Mouse (Mus musculus): ENCODE results near the gene Elf2. TPM values are rescaled to one million over a fixed set of nuclear protein-coding genes. Genes with fewer than 3 reads are reported as not detected.

The Elf2 gene
- polyA plus RNA-seq, 1 experiment from 2014 or later = 50.3 TPM

- WGBS = 62% methylated on average over 2 of the region's 2 CpGs
- no peak overlapping the region for H3K27ac ChIP-seq
- H3K4me2 ChIP-seq (replicated peaks) = no peak overlapping the region
- H3K36me3 ChIP-seq = peaks cover 11% of the 10 kb centered on the region
- no peak for ATAC-seq
- H3K4me3 ChIP-seq (replicated peaks) = no peak overlapping the region
- no peaks in the 10 kb centered on the region for H3K27me3 ChIP-seq
- H3K4me1 ChIP-seq (replicated peaks) = peaks cover 4% of the 10 kb centered on the region; the same call in 1 of the 2 replicates
- H3K9ac ChIP-seq (replicated peaks) = no peak overlapping the region
- H3K9me3 ChIP-seq = no peaks in the 10 kb centered on the region
Observed at GRCm38 (mm10) chr3:51295225-51295624, 45.2 kb downstream of the Elf2 start.

DNA sequence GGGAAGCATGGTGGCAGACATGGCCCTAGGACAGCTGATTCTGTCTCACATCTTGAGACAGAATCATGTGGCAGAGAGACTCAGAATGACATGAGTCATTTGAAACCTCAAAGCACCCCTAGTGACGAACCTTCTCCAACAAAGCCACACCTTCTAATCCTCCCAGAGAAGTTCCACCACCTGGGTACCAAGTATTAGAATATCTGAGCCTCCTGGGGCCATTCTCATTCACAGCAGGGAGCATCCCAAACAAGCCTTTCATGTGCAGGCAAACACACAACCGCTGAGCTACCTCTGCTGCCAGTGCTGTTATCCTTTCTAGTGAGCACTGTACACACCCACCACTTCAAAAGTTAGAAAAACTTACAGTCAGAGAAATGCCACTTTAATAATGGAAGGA is 46.2 kb downstream of the Elf2 start:
- WGBS = 39% methylated on average over 2 of the region's 2 CpGs
- Histone ChIP-seq H3K4me3 (replicated peaks) (no peak overlapping the region), H3K4me1 (replicated peaks) (peaks cover 4% of the 10 kb centered on the region; the same call in 1 of the 2 replicates), H3K36me3 (peaks cover 11% of the 10 kb centered on the region), H3K9ac (replicated peaks) (no peak overlapping the region), H3K27ac (no peak overlapping the region), H3K9me3 (no peaks in the 10 kb centered on the region), H3K27me3 (no peaks in the 10 kb centered on the region), H3K4me2 (replicated peaks) (no peak overlapping the region)
- ATAC-seq = no peak

DNA sequence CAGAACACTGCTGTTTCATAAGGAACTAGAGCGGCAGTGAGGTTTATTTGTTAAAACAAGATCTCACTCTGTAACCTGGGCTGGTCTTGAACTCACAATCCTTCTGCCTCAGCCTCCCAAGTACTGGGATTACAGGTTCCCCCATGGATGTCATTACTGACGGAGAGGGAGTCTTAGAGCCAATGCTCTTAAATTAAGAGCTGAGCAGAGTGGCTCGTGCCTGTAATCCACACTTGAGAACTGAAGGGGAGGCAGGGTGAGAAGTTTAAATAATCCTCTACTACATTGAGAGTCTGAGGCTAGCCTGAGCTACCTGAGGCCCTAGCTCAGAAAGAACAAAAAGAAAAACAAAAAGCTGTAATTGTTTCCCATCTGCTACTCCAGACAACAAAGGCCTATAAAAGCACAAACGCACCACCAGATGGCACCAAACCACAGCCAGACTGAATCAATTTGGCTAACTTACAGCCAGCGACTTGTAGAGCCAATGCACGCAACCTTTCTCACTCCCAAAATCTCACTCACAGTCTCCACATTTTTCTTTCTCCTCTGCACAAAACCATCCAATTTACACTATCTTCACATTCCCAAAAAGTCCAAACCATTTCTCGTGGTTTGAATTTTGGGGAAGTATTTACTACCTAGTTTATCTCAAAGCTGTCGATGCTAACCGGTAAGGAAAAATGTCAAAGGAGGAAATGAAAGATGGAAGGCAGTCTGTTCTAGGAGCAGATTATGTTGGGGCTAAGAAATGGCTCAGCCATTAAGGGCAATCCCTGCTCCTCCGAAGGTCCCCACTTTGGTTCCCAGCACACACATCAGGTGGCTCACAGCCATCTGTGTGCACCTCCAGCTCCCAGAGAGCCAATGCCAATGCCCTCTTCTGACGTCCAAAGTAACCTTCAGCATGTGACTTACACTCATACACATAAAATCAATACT is 51.3 kb downstream of the Elf2 start:
- peaks cover 16% of the 10 kb centered on the region; the same call in 1 of the 2 replicates for H3K36me3 ChIP-seq
- no peaks in the 10 kb centered on the region for H3K4me1 ChIP-seq (replicated peaks)
- WGBS = 54% methylated on average over 11 of the region's 11 CpGs
- peak; percentile 72; the same call in 1 of the 2 replicates for ATAC-seq
- no peak overlapping the region for H3K4me3 ChIP-seq (replicated peaks)
- no peaks in the 10 kb centered on the region for H3K27me3 ChIP-seq
- no peaks in the 10 kb centered on the region for H3K9me3 ChIP-seq
- no peak overlapping the region for H3K4me2 ChIP-seq (replicated peaks)
- no peak overlapping the region for H3K9ac ChIP-seq (replicated peaks)
- peak overlapping the region; percentile 7; the same call in 1 of the 2 replicates for H3K27ac ChIP-seq

DNA sequence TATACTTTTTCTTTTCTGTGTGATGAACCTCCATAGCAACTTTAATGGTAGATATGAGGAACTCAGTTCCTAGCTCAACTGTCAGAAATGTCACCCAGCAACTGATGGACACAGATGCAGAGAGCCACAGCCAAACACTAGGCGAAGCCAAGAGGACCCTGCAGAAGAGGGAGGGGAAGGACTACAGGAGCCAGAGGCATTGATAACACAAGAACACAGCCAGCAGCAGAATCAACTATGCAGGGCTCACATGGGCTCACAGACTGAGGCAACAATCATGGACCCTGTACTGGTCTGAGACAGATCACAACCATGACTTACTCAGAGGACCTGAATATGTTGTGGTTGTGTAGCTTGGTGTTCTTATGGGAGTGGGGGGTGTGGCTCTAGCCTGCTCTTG is 56.1 kb downstream of the Elf2 start:
- H3K4me3 ChIP-seq (replicated peaks) = no peak overlapping the region
- H3K4me1 ChIP-seq (replicated peaks) = no peaks in the 10 kb centered on the region
- H3K9me3 ChIP-seq = no peaks in the 10 kb centered on the region
- H3K27ac ChIP-seq = no peak overlapping the region
- H3K36me3 ChIP-seq = 0 out of 2 replicates have a peak, but pooled peaks cover 10% of the 10 kb centered on the region
- H3K9ac ChIP-seq (replicated peaks) = no peak overlapping the region
- 93% methylated on average over 1 of the region's 1 CpGs for WGBS
- no peak for ATAC-seq
- no peaks in the 10 kb centered on the region for H3K27me3 ChIP-seq
- H3K4me2 ChIP-seq (replicated peaks) = no peak overlapping the region

DNA sequence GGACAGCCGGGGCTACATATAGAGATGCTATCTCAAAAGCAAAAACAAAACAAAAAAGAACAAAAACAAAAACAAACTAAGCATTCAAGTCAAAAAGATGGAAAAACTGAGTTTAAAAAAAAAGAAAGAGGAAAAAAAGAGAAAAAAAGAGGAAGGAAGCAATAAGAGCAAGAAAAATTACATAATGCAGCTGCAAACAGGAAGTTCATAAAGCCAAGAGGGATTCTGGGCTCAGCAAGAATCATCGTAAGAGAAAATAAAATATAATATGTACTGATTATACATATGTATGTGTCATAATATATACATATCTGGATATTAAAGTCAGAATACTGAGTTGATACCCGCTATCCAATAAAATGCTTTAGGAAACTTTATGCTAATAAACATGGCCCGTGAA is 58.7 kb downstream of the Elf2 start:
- 95% methylated on average over 4 of the region's 4 CpGs for WGBS
- Histone ChIP-seq H3K4me2 (replicated peaks) (no peak overlapping the region), H3K36me3 (0 out of 2 replicates have a peak, but pooled peaks cover 10% of the 10 kb centered on the region), H3K9ac (replicated peaks) (no peak overlapping the region), H3K27me3 (no peaks in the 10 kb centered on the region), H3K4me1 (replicated peaks) (peaks cover 11% of the 10 kb centered on the region), H3K4me3 (replicated peaks) (no peak overlapping the region), H3K9me3 (no peaks in the 10 kb centered on the region), H3K27ac (no peak overlapping the region)
- ATAC-seq = no peak

- no peak overlapping the region for H3K4me2 ChIP-seq (replicated peaks)
- no peak overlapping the region for H3K4me3 ChIP-seq (replicated peaks)
- no peak for ATAC-seq
- H3K9me3 ChIP-seq = no peaks in the 10 kb centered on the region
- no peaks in the 10 kb centered on the region for H3K36me3 ChIP-seq
- no peak overlapping the region for H3K9ac ChIP-seq (replicated peaks)
- H3K4me1 ChIP-seq (replicated peaks) = peaks cover 21% of the 10 kb centered on the region
- H3K27me3 ChIP-seq = no peaks in the 10 kb centered on the region
- H3K27ac ChIP-seq = no peak overlapping the region
- 77% methylated on average over 4 of the region's 4 CpGs for WGBS
Observed at GRCm38 (mm10) chr3:51278433-51278832, 62.0 kb downstream of the Elf2 start.

DNA sequence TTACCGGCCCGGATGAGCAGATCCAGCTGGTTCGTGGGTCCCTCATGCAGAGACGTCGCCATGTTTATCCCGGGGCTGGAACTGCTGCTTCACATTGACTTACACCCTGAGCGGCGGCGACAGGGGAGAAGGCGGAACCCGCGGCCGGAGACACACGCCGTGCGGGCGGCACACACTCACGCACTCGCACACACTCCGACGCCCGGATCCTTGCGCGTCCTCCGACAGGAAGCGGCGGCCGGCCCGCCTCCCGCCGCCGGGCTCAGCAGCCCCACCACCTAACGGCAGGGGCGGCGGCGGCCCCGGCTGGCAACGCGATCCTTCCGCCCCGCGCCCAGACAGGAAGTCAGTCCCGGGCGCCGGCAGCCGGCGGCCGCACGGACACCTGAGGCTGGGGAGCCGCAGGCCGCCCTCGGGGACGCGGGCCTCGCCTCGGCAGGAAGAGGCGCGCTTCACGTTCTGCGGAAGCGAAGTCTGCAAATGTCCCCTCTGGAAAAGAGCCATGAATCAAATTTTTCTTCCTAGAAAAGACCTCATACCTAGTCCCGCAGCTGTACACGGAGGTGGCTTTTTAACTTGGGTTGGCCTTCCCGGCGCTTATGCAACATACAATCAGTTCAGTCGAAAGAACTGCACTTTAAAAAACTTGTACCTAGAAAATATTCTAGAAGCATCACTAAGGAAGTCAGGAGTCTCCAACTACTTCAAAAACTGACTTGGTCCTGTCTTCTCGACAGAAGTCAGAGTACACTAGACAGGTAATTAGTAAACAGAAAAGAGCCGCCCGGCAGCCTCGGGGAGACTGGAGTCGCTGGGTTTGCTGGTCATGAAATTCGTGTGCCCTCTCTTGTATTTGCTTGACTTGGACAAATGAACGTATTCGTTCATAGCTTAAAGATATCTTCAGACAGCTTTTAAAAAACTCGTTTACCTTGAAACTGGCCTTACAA is 63.0 kb downstream of the Elf2 start:
- peak; percentile 69 for ATAC-seq

GRCm38 (mm10) chr3:51276421-51277111 is 63.9 kb downstream of the Elf2 start:
- Histone ChIP-seq H3K4me1 (replicated peaks) (peaks cover 21% of the 10 kb centered on the region), H3K27ac (peak overlapping the region; percentile 95), H3K4me3 (replicated peaks) (peak overlapping the region; percentile 98), H3K36me3 (no peaks in the 10 kb centered on the region), H3K4me2 (replicated peaks) (peak overlapping the region; percentile 73), H3K27me3 (no peaks in the 10 kb centered on the region), H3K9ac (replicated peaks) (peak overlapping the region; percentile 89), H3K9me3 (no peaks in the 10 kb centered on the region)
- peak; percentile 38 for ATAC-seq
- WGBS = 0% methylated on average over 69 of the region's 93 CpGs

More for the DNA sequence above, 63.0 kb downstream of the Elf2 start:
- Histone ChIP-seq H3K4me1 (replicated peaks) (peaks cover 21% of the 10 kb centered on the region), H3K9me3 (no peaks in the 10 kb centered on the region), H3K36me3 (no peaks in the 10 kb centered on the region), H3K4me2 (replicated peaks) (peak overlapping the region; percentile 73), H3K27ac (peak overlapping the region; percentile 95), H3K9ac (replicated peaks) (peak overlapping the region; percentile 89), H3K4me3 (replicated peaks) (peak overlapping the region; percentile 98), H3K27me3 (no peaks in the 10 kb centered on the region)
- WGBS = 1% methylated on average over 69 of the region's 75 CpGs

DNA sequence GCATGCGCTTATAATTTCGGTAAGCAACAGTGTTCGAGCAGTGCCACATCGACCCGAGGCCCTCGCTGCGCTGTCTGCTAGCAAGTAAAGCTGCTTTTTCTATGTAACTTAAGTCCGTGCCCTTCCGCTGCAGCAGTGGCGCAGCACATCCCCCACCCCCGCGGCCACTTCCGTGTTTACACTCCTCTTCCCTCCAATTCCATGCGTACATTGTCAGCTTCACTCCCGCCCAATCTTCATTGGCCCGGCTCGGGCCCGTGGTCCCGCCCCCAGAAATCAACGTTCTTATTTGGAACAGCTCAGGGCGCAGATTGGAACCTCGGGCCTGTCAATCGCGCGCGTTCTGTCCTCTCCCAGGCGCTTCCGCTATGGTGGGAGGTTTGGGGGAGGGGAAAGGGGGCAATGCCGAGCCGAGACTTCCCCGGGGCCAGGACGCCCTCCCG is 64.5 kb downstream of the Elf2 start:
- Histone ChIP-seq H3K4me1 (replicated peaks) (peaks cover 21% of the 10 kb centered on the region), H3K27ac (peak overlapping the region; percentile 95), H3K4me3 (replicated peaks) (peak overlapping the region; percentile 98), H3K9ac (replicated peaks) (peak overlapping the region; percentile 89), H3K9me3 (no peaks in the 10 kb centered on the region), H3K4me2 (replicated peaks) (peak overlapping the region; percentile 73), H3K36me3 (no peaks in the 10 kb centered on the region), H3K27me3 (no peaks in the 10 kb centered on the region)
- ATAC-seq = peak; percentile 99
- 0% methylated on average over 32 of the region's 33 CpGs for WGBS

DNA sequence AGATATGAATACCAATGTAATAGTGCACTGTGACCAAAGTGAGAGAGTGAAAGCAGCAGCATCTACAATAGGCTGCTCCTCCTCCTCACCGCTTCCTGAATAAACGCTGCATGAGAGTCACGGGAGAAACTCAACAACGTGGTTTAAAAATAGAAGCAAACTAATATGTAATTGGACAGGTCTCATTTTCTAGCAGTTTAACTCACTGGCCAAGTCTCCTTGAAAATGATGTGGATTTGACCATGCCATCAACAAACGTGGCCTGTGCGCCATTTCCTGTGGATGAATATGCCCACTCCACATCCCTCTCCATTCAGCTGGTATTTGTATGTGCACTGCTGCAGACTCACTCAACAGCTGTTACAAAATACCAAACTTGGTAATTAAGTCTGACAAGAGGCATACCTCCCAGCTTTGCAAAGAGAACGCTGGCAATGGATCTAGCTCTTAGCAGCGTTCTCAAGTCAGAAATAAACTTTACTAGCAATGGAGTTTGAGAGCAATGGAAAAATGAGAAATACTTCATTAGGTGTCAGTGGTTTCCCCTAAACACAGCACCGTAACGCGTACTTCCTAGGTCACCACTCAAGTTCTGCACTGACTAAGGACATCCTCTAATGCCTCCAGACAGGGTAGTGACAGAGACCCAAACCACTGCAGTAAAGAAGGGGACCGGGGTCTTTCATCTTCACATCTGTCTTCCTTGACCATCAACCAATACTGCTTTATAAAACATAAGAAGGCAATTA is 70.2 kb downstream of the Elf2 start:
- Histone ChIP-seq H3K4me2 (replicated peaks) (no peak overlapping the region), H3K27ac (no peak overlapping the region), H3K4me3 (replicated peaks) (no peak overlapping the region), H3K27me3 (no peaks in the 10 kb centered on the region), H3K36me3 (peaks cover 7% of the 10 kb centered on the region), H3K9ac (replicated peaks) (no peak overlapping the region), H3K9me3 (no peaks in the 10 kb centered on the region), H3K4me1 (replicated peaks) (peaks cover 5% of the 10 kb centered on the region)
- no peak for ATAC-seq
- 91% methylated on average over 12 of the region's 12 CpGs for WGBS

GRCm38 (mm10) chr3:51268434-51268833 is 72.0 kb downstream of the Elf2 start:
- Histone ChIP-seq H3K27ac (no peak overlapping the region), H3K9me3 (no peaks in the 10 kb centered on the region), H3K4me1 (replicated peaks) (no peaks in the 10 kb centered on the region), H3K4me2 (replicated peaks) (no peak overlapping the region), H3K9ac (replicated peaks) (no peak overlapping the region), H3K4me3 (replicated peaks) (no peak overlapping the region), H3K36me3 (peaks cover 25% of the 10 kb centered on the region), H3K27me3 (no peaks in the 10 kb centered on the region)
- WGBS = 91% methylated on average over 12 of the region's 12 CpGs
- no peak for ATAC-seq

Data from midbrain, embryonic 13.5 days (tissue).